Mouse (Mus musculus) cerebellum, postnatal 4 days (tissue): ENCODE results near the gene 2900026A02Rik.

Experiments
- DNase-seq, 2 experiments: peaks; one replicate each; pipeline ENCODE4 v3.0.0; 2022; ENCODE audit warnings: low spot score in 2 of 2, mixed read lengths in 1 of 2

Gene 2900026A02Rik

GRCm38 (mm10) chr5:113099546-113099945 is 121.5 kb downstream of the 2900026A02Rik start:
- DNase-seq = peak; percentile 96 to 97

GRCm38 (mm10) chr5:113097551-113097950 is 123.5 kb downstream of the 2900026A02Rik start:
- no peak for DNase-seq

- no peak for DNase-seq
These were observed 125.6 kb downstream of the 2900026A02Rik start for GRCm38 (mm10) chr5:113095456-113095855.

- no peak for DNase-seq
These were observed 128.6 kb downstream of the 2900026A02Rik start for GRCm38 (mm10) chr5:113092406-113092805.

- DNase-seq = peak; percentile 58 to 75
These were observed 129.9 kb downstream of the 2900026A02Rik start for GRCm38 (mm10) chr5:113091162-113091561.

- no peak for DNase-seq
These were observed 130.3 kb downstream of the 2900026A02Rik start for GRCm38 (mm10) chr5:113090750-113091149.

- DNase-seq = no peak
These were observed 130.9 kb downstream of the 2900026A02Rik start for GRCm38 (mm10) chr5:113090077-113090690.

GRCm38 (mm10) chr5:113087465-113087864 is 133.6 kb downstream of the 2900026A02Rik start:
- DNase-seq = no peak

GRCm38 (mm10) chr5:113086990-113087389 is 134.0 kb downstream of the 2900026A02Rik start:
- no peak for DNase-seq

- no peak for DNase-seq
These were observed 134.6 kb downstream of the 2900026A02Rik start for GRCm38 (mm10) chr5:113086439-113086838.

- no peak for DNase-seq
These were observed 135.1 kb downstream of the 2900026A02Rik start for GRCm38 (mm10) chr5:113085931-113086330.

GRCm38 (mm10) chr5:113084309-113084708 is 136.7 kb downstream of the 2900026A02Rik start:
- DNase-seq = no peak

GRCm38 (mm10) chr5:113082356-113083168 is 138.5 kb downstream of the 2900026A02Rik start:
- DNase-seq = no peak

- DNase-seq = peak in 1 of 2 experiments; percentile 56
These were observed 139.6 kb downstream of the 2900026A02Rik start, which contains the start of gene Crybb3 for GRCm38 (mm10) chr5:113081439-113081838. Gene Crybb3 (minus strand): TSS chr5:113081584.

- DNase-seq = no peak
These were observed 140.0 kb downstream of the 2900026A02Rik start for GRCm38 (mm10) chr5:113081020-113081419.

- DNase-seq = peak in 1 of 2 experiments; percentile 66
These were observed 141.3 kb downstream of the 2900026A02Rik start for GRCm38 (mm10) chr5:113079783-113080182.

GRCm38 (mm10) chr5:113078686-113079085 is 142.3 kb downstream of the 2900026A02Rik start:
- no peak for DNase-seq

- DNase-seq = no peak
These were observed 151.0 kb downstream of the 2900026A02Rik start, which contains the start of gene Crybb2 for GRCm38 (mm10) chr5:113070017-113070416. Gene Crybb2 (minus strand): TSS chr5:113070117.

- DNase-seq = peak; percentile 89 to 90
These were observed 166.7 kb downstream of the 2900026A02Rik start for GRCm38 (mm10) chr5:113054308-113054707.

GRCm38 (mm10) chr5:113050581-113051185 is 170.4 kb downstream of the 2900026A02Rik start:
- DNase-seq = no peak

- DNase-seq = no peak
These were observed 171.2 kb downstream of the 2900026A02Rik start for GRCm38 (mm10) chr5:113049876-113050275.
